Mouse (Mus musculus): ENCODE data around the gene Pgk1.

The Pgk1 gene

DNA sequence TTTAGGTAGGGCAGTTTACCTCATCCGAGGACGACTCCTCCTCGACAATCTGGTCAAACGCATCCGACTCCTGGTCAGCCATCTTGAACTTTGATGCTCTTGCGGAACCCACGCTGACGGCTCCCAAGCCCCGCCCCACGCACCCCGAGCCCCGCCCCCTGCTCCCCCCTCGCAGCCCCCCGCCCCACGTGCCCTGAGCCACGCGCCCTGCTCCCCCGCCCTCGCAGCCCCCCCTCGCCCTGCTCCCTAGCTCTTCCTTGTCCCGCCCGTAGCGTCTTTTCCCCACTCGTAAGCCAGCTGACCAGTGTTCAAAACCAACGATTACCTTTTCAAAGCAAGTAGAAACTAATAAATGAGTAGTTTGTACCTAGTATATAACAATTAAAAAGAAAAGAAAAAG, 34.2 kb downstream of the Pgk1 start, which contains the start of gene Taf9b:
TSS of gene Taf9b (minus strand) at position 101 of the 400 bp plus-strand sequence.
- DNase-seq = no peak
